Mouse (Mus musculus) left cerebral cortex, postnatal 25 days (tissue): ENCODE measurements around the gene Mecom. TPM values are rescaled to one million over a fixed set of nuclear protein-coding genes. Genes with fewer than 3 reads are reported as not detected.

Experiments
- DNase-seq, 2 experiments: peaks; one replicate each; pipeline ENCODE4 v3.0.0; 2022; ENCODE audit warnings: low spot score in 2 of 2, mixed read lengths in 1 of 2
- intact Hi-C: fragments of 180-260 bp; cut with DNase I; formaldehyde crosslinking; loops from one replicate; pipeline ENCODE4 v1.15.1; 2025
- total RNA-seq, 2 experiments: library from RNA; stranded (reverse); gene quantifications; 2 replicates each; pipeline ENCODE4 v1.2.3; 2021

Gene Mecom
- total RNA-seq, 2 experiments from 2014 or later: 3.0 to 3.2 TPM

DNA sequence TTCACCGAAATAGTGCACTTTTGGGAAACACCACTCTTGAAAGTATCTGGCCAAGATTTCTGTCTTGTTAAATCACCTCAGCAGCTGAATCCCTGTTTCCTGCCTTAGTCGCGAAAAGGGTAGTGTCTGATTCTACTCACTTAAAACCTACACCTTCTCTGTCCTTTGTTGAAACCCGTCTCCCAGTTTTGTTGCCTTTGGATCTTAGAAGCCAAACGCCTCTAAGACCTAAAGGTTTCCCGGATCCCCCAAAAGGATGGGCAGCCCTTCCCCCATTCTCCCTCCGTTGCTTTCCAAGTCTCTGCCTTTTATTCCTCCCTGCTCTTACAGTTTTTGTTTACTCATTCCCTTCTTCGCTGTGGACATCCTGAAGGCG, 32.0 kb downstream of the Mecom start:
- no peak for DNase-seq
- intact Hi-C loops: loop anchor here (10.0 kb wide), 1 partner anchor 501 kb away; no protein-coding TSS in a partner anchor

DNA sequence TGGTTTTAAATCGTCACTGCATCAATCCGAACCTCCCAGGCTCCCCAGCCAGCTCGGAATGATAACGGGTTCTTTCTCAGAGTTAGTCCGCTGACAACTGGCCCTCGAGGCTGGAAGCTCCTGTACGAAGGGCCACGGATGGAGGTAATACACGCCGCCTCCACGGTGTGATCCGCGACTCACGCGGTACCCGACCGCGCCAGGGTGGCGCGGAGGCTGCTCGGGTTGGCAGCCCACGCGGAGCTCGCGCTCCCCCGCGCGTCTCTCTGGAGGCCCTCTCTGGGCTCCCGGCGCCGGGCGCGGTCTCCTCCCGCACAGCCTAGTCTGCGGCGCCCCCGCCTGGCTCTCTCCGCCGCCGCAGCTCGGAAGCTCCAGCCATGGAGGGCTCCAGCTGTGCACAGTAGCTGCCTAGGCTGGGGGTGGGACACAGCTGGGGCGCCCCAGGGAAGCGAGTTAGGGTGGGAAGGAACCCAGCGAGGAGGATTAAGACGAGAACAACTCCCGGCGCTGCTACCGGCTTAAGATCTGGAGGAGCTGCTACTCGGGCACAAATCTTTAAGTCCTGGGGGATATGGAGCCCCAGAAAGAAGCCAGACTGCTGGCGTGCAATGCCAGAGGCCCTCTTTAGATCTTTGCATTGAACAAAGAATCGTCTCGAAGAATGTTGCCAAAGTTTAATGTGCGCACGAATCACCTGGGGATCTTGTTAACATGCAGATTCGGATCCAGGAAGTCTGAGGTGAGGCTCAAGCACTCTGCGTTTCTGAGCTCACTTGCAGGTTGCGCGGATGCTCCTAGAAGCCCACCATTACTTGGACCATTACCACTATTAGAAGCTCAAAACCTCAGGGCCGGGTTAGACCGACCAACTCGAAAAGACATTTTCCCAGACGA, 32.7 kb downstream of the Mecom start:
- DNase-seq: peak; percentile 16 to 24
- intact Hi-C loops: loop anchor here (5.0 to 10.0 kb wide), 2 partner anchors 293 to 500 kb away; no protein-coding TSS in a partner anchor

DNA sequence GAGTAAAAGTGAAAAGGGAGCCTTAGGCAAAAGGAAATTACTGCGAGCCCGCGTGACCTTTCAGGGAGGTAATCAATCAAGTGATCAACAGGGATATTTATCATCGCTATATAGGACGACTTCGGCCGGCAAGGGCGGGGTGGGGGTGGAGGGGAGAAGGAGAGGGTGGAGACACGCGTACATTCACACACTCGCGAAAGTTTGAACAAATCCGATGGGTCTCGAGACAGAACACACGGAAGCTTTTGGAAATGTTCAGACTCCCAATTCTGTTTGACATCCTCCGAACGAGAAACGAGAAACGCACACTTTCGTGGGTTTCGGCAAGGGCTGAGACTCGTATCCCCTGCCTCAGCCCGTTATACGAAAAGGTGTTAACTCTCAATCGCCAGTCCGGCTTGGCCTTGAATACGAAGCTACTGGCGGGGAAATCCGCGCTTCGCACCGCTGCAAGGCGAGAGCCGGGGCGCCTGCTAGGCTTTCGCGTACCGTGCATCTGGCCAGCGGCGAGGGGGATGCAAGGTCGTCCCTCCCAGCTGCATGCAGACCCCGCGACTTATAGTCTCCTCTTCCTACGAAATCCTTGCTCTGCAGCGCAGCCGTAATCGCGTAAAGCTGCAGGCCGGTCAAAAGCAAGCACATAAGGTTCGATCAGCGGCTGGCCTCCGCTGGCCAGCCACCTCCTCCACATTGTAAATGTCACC, 33.6 kb downstream of the Mecom start:
- intact Hi-C loops: loop anchor here (5.0 to 10.0 kb wide), 2 partner anchors 292 to 499 kb away; no protein-coding TSS in a partner anchor
- DNase-seq: peak; percentile 7 to 9

DNA sequence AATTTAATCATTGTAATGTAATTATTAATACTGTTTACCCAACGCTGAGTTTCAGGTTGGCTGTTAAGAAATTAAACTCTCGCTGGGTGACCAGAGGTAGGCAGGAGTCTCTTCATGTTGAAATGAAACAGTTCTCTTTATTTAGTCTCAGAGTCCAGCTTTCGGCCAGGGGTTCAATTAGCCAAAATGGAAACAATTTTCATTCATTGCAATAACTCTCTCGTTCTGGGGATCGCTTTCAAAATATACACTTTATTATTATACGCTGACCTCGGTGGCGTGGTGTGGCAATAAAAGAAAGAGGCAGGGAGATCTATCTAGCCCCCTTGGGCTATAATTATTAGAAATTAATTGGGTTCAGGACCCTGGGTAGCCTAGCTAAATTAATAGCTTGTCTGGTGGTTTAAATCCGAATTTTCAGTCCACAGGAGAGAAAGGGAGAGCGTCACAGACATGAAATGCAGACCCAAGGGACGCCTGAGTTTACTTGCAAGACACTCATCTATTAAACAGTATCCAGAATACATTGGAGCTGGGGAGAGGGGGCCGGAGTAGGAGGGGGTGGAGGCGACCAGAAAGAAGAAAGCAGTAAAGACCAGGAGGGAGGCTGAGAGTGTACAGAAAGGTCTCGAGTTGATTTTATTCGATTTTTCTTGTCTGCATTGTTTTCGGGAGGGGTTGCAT, 34.4 kb downstream of the Mecom start:
- intact Hi-C loops: loop anchor here (5.0 to 10.0 kb wide), 2 partner anchors 291 to 499 kb away; no protein-coding TSS in a partner anchor

DNA sequence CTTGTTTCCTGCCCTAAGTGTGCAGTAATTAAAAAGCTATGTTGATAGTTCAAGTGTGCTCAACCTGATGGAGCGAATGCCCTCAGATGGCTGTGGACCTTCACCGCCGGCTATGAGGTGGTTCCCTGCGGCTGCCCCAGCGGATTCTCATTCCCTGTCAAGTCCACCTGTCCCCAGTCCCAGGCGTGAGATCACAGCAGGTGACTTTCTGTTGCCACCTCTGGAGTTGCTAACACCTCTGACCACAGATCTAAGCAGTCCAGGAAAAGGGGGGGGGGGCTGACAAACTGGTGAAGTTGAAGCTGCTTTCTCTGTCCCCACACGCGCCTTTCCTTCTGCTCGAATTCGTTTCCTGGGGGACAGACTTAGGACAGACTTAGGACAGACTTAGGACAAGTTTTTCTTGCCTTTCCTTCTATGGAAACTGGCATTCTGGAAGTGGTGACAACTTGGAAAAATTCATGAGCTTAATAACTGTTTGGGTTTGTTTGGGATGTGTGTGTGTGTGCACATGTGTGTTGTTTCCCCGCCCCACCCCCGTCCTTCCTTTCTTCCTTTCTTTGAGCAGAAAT, 35.3 kb downstream of the Mecom start:
- intact Hi-C loops: loop anchor here (5.0 to 10.0 kb wide), 2 partner anchors 290 to 498 kb away; no protein-coding TSS in a partner anchor
- DNase-seq: peak in 1 of 2 experiments; percentile 1

More for the DNA sequence above, 34.4 kb downstream of the Mecom start:
- DNase-seq: peak in 1 of 2 experiments; percentile 6

DNA sequence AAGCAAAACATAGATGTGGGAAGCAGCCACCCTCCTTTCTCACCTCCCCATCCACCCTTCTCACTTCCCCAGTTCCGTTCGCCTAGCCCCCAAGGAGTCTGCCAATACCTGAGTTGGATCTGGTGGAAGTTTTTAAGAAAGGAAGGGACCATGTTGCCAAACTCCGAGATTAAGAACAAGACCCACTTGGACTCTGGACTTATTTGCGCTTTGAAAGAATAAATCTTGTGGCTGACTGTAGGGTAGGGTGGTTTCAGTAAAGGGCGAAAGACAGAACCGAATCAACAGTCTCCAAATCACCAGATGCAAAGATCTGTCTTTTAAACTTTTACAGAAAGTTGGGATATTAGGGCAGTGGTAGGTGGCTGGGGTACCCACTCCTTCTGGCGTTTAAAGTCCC, 36.0 kb downstream of the Mecom start:
- intact Hi-C loops: loop anchor here (5.0 to 10.0 kb wide), 2 partner anchors 289 to 497 kb away; no protein-coding TSS in a partner anchor
- DNase-seq: no peak

DNA sequence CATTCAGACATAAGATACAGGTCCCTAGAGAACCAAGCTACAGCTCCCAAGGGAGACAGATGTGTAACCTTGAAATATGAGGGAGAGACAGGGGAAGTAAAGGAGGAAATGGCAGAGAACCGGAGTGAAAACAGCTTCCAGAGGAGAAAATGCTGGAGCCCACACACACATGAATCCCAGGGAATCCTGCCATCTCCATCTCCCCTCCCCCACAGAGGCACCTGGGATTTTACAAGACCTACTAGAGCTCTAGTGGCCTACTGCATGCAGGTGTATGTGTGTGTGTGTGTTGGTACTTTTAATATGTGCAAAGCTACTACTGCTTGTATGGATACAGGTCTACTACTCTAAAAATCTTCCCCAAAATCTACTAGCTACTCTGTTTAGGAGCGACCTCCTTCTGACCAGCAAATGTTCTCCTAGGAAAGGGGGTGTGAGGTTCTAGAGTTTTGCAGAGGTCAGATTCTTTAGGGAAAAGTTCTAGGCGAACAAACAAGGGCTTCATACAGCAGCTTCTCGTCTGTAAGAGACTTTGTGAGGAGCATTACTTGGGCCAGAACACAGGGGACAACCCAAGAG, 36.7 kb downstream of the Mecom start:
- peak in 1 of 2 experiments; percentile 1 for DNase-seq
- intact Hi-C loops: loop anchor here (5.0 to 10.0 kb wide), 2 partner anchors 289 to 496 kb away; no protein-coding TSS in a partner anchor

DNA sequence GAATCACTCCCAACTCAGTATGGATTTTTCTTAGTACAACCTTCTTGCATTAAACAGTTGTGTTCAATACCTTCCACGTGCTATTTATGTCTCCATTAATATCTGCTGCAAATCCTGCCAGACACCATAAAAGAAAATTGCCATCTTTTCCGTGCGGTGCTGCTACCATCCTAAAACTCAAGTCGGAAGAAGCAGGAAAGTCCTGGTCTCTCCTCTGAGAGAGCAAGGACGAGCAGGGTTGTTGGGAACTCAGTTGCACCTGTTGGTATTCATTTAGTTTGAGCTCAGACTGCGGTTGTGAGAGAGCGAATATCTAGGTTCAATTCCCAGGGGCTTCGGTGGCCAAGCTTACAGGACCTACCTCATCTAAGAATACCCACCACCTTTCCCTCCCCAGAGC, 37.2 kb downstream of the Mecom start:
- intact Hi-C loops: loop anchor here (5.0 to 10.0 kb wide), 2 partner anchors 288 to 496 kb away; no protein-coding TSS in a partner anchor
- no peak for DNase-seq

DNA sequence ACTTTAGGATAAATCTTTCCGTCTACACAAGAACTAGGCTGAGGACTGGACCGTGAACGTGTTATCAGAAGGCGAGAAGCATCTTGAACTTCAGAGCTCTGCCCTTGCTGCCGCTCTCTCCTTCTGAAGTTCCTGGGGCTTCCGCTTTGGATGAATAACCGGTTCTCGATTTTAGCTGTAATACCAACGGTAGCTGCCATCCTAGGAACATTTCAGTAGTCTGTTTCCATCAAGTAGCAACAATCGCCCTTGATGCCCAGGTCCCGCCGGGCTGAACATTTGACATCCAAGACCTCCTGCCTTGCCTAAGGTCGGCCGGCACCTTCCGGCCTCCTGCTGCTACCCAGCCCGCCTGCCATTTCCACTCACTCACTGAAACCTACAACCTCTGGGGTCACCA, 37.7 kb downstream of the Mecom start:
- intact Hi-C loops: loop anchor here (5.0 to 10.0 kb wide), 2 partner anchors 288 to 495 kb away; no protein-coding TSS in a partner anchor
- DNase-seq: peak in 1 of 2 experiments; percentile 6

DNA sequence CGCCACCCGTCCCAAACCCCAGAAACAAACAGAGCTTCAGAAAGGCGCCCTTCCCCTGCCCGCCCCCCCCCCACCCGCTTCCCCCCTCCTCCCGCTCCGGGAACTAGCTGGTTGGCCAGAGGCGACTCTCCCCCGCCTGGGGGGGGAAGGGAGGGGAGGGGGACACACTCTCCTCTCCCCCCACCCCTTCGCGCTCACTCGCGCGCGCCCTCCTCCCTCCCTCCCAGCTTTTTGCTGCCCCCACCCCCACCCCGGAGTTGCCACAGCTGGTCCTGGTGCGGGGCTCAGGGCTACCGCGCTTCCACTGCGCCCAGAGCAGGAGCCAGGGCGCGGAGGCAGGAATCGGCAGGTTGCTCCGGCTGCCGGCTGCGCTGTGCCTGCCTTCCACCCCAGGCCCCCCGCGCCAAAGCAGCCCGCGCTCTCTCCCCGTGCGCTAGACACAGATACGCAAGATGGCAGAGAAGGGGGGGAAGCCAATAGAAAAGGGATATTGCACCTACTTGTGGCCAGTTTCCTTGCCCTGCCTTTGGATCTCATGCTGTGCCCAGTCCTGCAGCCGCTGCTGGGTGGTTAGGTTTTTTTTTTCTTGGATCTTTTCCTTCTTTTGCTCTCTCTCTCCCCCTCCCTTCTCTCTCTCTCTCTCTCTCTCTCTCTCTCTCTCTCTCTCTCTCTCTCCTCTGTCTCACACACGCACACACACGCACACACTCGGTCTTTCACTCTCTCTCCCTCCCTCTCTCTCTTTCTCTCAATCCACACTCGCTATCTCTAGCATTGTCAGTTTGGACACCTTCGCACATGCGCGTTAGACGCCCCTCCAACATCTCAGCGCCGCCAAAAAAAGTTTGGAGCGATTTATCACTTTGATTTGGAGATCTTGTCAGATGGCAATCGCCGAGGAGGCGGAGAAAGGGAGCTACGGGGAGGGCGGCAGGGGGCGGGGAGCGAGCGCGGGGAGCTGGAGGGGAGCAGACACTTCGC, 38.6 kb downstream of the Mecom start:
- intact Hi-C loops: no loop called here
- DNase-seq: peak in 1 of 2 experiments; percentile 2

DNA sequence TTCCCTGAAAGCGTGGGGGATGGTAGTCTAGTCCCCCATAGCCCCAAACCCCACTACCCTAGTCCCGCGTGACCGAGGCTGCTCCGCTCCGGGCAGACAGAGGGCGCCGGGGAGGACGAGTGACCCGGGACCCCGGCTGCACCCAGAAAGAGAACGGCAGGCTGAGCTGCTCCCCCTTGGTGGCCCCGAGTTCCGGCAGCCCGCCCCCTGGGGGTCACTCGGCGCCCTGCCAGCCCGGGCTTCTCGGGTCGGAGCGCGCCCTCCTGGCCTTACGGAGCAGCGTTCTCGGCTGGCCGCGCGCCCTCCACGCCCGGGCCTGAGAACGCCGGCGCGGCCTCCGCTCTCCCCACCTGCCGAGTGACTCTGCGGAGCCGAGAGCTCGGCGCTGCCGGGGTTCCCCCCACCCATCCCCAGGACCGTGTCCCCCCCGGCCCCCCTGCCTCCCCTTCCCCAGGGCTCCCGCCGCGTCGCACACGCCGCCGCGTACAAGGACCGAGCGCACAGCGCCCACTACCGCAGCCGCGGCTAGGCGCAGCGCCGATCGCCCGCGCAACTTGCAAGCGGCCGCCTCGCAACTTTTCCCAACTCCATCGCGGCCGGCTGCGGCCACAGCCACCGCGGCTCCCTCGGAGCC, 39.4 kb downstream of the Mecom start:
- peak; percentile 11 to 19 for DNase-seq
- intact Hi-C loops: no loop called here

DNA sequence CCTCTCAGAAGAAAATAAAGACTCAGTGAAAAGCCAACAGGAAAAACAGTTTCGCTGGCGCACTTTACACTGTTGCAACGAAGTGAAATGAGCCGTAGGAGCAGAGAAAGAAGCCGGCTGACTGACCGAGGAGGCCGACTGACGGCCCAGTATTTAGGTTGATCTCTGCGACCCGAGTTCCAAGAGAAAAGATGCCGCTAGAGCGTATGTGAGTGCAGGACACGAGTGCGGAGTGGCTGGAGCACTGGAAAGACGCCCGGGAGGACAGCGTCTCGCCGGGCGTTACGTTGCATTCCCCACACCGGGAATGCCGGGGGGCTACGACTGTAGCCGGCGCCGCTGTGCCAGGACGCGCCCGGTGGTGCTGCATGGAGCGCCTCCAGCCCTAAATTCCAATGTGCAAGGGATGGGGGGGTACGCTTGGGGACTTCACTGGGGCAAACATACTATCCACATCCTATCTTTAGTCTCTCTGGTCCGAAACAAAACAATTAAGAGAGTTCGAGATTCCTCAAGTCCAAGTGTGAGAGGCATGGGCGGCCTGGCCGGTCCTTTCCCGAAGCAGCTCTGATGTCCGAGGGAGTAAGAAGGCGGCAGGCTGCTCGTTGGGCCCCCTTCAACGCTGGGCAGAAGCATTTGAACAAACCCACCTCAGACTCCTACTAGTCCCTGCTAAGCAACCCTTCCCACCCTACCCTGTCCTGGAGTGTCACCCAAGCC, 40.1 kb downstream of the Mecom start:
- intact Hi-C loops: no loop called here

DNA sequence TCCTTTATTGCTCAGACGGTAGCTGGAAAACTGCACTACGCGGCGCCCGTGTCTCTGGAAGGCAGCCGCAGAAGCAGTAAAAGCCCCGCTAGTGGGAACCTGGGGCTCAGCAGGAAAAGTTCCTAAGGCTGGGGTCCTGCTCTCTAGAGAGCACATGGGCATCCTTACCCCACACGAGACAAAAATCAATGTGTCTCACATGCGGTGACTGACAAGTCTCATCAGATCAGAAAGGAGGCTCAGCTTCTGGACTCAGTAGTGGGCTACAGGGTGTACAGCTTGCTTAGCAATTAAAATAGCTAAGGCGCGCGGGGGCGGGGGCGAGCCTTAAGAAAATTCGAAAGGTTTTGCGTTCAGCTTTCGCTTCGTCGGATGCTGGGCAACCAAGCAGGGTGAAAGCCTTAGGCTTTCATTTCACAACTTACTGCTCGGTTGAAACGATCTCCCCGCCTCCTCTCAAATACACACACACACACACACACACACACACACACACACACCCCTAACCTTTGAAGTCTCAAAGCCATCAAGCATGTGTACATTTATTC, 40.7 kb downstream of the Mecom start:
- DNase-seq: peak; percentile 35 to 37
- intact Hi-C loops: no loop called here

More for the DNA sequence above, 40.1 kb downstream of the Mecom start:
- peak; percentile 1 to 6 for DNase-seq

DNA sequence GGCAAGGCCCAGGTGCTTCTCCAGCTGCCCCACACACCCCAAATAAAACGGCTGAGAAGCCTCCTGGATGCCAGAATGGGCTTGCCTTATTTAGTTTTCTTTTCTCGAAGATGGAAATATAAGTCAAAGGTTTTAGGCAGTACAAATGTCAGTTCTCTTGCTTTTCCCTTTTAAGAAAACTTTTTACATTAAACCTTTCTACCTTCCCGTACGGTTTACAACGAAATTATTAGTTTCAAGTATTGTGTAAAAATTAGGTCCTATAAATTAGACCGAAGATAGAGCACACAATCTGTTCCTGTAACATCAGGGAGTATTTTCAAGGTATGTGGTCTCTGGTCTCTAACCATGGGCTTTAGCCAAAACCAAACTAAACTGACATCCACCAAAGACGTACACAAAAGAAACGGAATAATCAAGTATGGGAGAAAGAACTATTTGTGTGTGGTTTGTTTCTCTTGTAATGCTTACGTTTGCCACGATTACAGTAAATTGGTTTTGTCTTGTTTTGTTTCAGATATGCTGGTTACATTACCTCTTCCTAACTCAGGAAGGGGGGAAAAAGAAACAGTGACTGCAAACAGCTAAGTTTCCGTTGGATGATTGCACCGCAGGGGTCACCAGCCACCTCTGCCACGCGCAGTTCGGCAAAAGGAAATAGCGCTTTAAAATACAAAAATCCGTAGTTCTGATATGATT, 41.3 kb downstream of the Mecom start:
- no peak for DNase-seq
- intact Hi-C loops: no loop called here

DNA sequence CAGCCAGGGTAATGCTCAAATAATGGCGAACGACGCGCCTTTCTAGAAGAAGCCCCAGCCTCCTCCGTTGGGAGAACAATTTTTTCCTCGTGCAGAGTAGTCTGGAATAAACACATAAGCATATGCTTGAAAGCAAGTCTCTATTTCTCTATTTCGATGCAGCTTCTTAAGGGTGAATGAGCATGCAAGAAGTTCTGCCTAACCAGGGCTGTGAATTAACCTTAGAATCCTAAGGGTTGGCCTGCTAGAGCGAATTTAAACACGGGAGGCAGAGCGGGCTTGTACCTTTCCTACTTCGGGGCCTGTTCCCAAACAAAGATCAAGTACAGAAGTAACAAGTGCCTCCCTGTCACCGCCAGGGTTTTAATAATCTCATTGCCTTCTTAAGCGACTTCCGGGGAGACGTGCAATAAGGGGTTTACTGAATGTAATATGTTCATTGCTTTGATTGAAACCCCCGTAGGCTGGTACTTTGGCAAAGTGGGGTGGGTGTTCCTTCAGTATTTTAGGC, 42.0 kb downstream of the Mecom start:
- DNase-seq: peak in 1 of 2 experiments; percentile 2
- intact Hi-C loops: no loop called here
